ENCODE assay signal across 8 mouse cellular contexts in genomic region chr10:41682546-41683393, GRCm38 (mm10). TPM values are rescaled to one million over a fixed set of nuclear protein-coding genes. Genes with fewer than 3 reads are reported as not detected.
DNase-seq lines count a peak whose midpoint lies in the region; ATAC-seq and TF ChIP-seq lines count a peak whose summit lies in the region.

No protein-coding gene starts in this region.

- ATAC-seq in forebrain, postnatal 0 days, result peak; percentile 84
- ATAC-seq in hindbrain, embryonic 11.5 days (ENCODE audit: low FRiP score), result peak; percentile 53; the same call in 1 of the 2 replicates

- no peak overlapping the region for H3K4me2 ChIP-seq in forebrain, postnatal 0 days (ENCODE audit: low read depth)
- no peak overlapping the region for H3K4me2 ChIP-seq in hindbrain, embryonic 11.5 days (replicated peaks; ENCODE audit: low read depth, low read length)

- 39% methylated on average over 16 of the region's 16 CpGs for WGBS in forebrain, postnatal 0 days
- 44% methylated on average over 16 of the region's 16 CpGs for WGBS in hindbrain, embryonic 11.5 days

- H3K27ac ChIP-seq in forebrain, postnatal 0 days (ENCODE audit: low read depth, low read length), result no peak overlapping the region
- H3K27ac ChIP-seq in hindbrain, embryonic 11.5 days (ENCODE audit: low read depth, low read length), result no peak overlapping the region

- peak; percentile 90 for TF ChIP-seq CTCF in forebrain, postnatal 0 days (IDR thresholded peaks at IDR 0.05; ENCODE audit: low read depth)

- H3K4me3 ChIP-seq in forebrain, postnatal 0 days (ENCODE audit: low read depth, low read length), result no peak overlapping the region
- no peak overlapping the region for H3K4me3 ChIP-seq in hindbrain, embryonic 11.5 days (ENCODE audit: low read depth, low read length)
- peak overlapping the region; percentile 64 for H3K4me3 ChIP-seq in megakaryocyte, embryonic 14.5 days (replicated peaks)

- H3K36me3 ChIP-seq in forebrain, postnatal 0 days (ENCODE audit: insufficient read depth), result no peaks in the 10 kb centered on the region
- no peaks in the 10 kb centered on the region for H3K36me3 ChIP-seq in hindbrain, embryonic 11.5 days (ENCODE audit: control insufficient read depth, insufficient read depth, low read length)
- H3K36me3 ChIP-seq in megakaryocyte, embryonic 14.5 days (replicated peaks; ENCODE audit: low read length), result no peaks in the 10 kb centered on the region

- no peaks in the 10 kb centered on the region for H3K27me3 ChIP-seq in forebrain, postnatal 0 days (ENCODE audit: insufficient read depth, low read length)
- H3K27me3 ChIP-seq in hindbrain, embryonic 11.5 days (ENCODE audit: control insufficient read depth, insufficient read depth, low read length), result no peaks in the 10 kb centered on the region
- peaks cover 17% of the 10 kb centered on the region for H3K27me3 ChIP-seq in megakaryocyte, embryonic 14.5 days (replicated peaks)

- H3K4me1 ChIP-seq in forebrain, postnatal 0 days (ENCODE audit: insufficient read depth), result 0 out of 2 replicates have a peak, but pooled peaks cover 3% of the 10 kb centered on the region
- H3K4me1 ChIP-seq in hindbrain, embryonic 11.5 days (replicated peaks; ENCODE audit: control insufficient read depth, insufficient read depth, low read length), result no peaks in the 10 kb centered on the region
- peaks cover 25% of the 10 kb centered on the region for H3K4me1 ChIP-seq in megakaryocyte, embryonic 14.5 days

- peak; percentile 58 for DNase-seq in Muller cell, postnatal 12 days (ENCODE audit: inconsistent ontology term)
- peak; percentile 77 for DNase-seq in cerebellum, adult 11-12 months
- DNase-seq in forebrain, postnatal 0 days, result peak; percentile 90
- DNase-seq in hindbrain, embryonic 11.5 days (ENCODE audit: low spot score), result peak; percentile 87
- peak; percentile 77 for DNase-seq in left cerebral cortex, adult 11 months (ENCODE audit: low spot score)
- DNase-seq in right cerebral cortex, postnatal 10 days (ENCODE audit: low spot score in 2 of 2), result peak; percentile 91
- DNase-seq in urinary bladder, postnatal 14 days (ENCODE audit: low spot score), result peak; percentile 87

- no peak overlapping the region for H3K9ac ChIP-seq in forebrain, postnatal 0 days
- H3K9ac ChIP-seq in hindbrain, embryonic 11.5 days (ENCODE audit: low read depth, low read length), result no peak overlapping the region

- no peaks in the 10 kb centered on the region for H3K9me3 ChIP-seq in forebrain, postnatal 0 days (ENCODE audit: low read length)
- no peaks in the 10 kb centered on the region for H3K9me3 ChIP-seq in hindbrain, embryonic 11.5 days (ENCODE audit: control insufficient read depth, low read length)
- H3K9me3 ChIP-seq in megakaryocyte, embryonic 14.5 days, result peaks cover 4% of the 10 kb centered on the region; the same call in 1 of the 2 replicates

RNA-seq across cellular contexts. Expression of gene Ccdc162, which starts 33.7 kb away (rescaled TPM):
- 1.5 and 3.2 TPM in 2 replicates for total RNA-seq in forebrain, postnatal 0 days (2014; rRNA removed)
- polyA plus RNA-seq in forebrain, postnatal 0 days (2015; fragmentation: Nextera tagmentation; extraction: Ambion mirVana), result 0.96 and 1.2 TPM in 2 replicates
- 0.74 and 0.92 TPM in 2 replicates for polyA plus RNA-seq in hindbrain, embryonic 11.5 days (2014; fragmentation: Nextera tagmentation; extraction: Ambion mirVana)
- not detected in 2 replicates for polyA plus RNA-seq in megakaryocyte, embryonic 14.5 days (2012; ENCODE audit: insufficient read depth, low replicate concordance)
